Mouse (Mus musculus) testis, adult 2 months (tissue): ENCODE measurements around the gene Sqor. TPM values are rescaled to one million over a fixed set of nuclear protein-coding genes. Genes with fewer than 3 reads are reported as not detected.

Experiments used
- H3K27ac ChIP-seq: fragments of 200-500 bp; 2 replicates; pipeline ENCODE4 v1.5.1; 2012; ENCODE audit warnings: low read depth, low read length; ENCODE audit not compliant: control insufficient read depth, insufficient read depth
- H3K27me3 ChIP-seq: fragments of 200-500 bp; 2 replicates; pipeline ENCODE4 v1.6.1; 2012; ENCODE audit warnings: mild to moderate bottlenecking, low read length, moderate library complexity; ENCODE audit not compliant: control insufficient read depth, insufficient read depth
- H3K36me3 ChIP-seq: fragments of 200-500 bp; 2 replicates; pipeline ENCODE4 v1.6.1; 2012; ENCODE audit warnings: mild to moderate bottlenecking, low read length; ENCODE audit not compliant: control insufficient read depth, insufficient read depth
- H3K4me1 ChIP-seq: fragments of 200-500 bp; 2 replicates; pipeline ENCODE4 v1.6.1; 2012; ENCODE audit warnings: low read length; ENCODE audit not compliant: control insufficient read depth, insufficient read depth
- H3K4me3 ChIP-seq: fragments of 200-500 bp; 2 replicates; pipeline ENCODE4 v1.5.1; 2012; ENCODE audit warnings: low read depth, mild to moderate bottlenecking, low read length, moderate library complexity, mixed read lengths; ENCODE audit not compliant: control insufficient read depth
- CTCF ChIP-seq: fragments of 200-500 bp; IDR thresholded peaks from 2 replicates; pipeline ENCODE4 v1.5.1; 2012; ENCODE audit warnings: low read depth, mild to moderate bottlenecking, inconsistent platforms, low read length, moderate library complexity; ENCODE audit not compliant: control insufficient read depth, insufficient read depth, insufficient replicate concordance
- POLR2A ChIP-seq: fragments of 200-500 bp; IDR thresholded peaks from 2 replicates; pipeline ENCODE4 v1.6.1; 2012; ENCODE audit warnings: low read depth, mild to moderate bottlenecking, inconsistent platforms, low read length, moderate library complexity; ENCODE audit not compliant: control insufficient read depth
- polyA plus RNA-seq: library from polyadenylated mRNA; depleted of rRNA; stranded (reverse); fragments of >200 nt; gene quantifications from 2 replicates; pipeline ENCODE4 v1.2.3, GENCODE M21; 2012; rRNA removed

The Sqor gene
- polyA plus RNA-seq, result 324 and 336 TPM in 2 replicates

- no peaks in the 10 kb centered on the region for H3K27me3 ChIP-seq
- H3K27ac ChIP-seq, result no peak within 1 kb of the TSS
- TF ChIP-seq POLR2A, result 0 out of 2 replicates have a peak, but pooled peaks have one; percentile 39
- no peak for TF ChIP-seq CTCF
Measured at GRCm38 (mm10) chr2:122765071-122765793, at the start of gene Sqor. TSS of gene Sqor (plus strand) at chr2:122765237.

GRCm38 (mm10) chr2:122716301-122716842 lies 48.7 kb upstream of the Sqor start:
- no peak overlapping the region for H3K4me3 ChIP-seq
- H3K27me3 ChIP-seq, result no peaks in the 10 kb centered on the region
- H3K36me3 ChIP-seq, result no peaks in the 10 kb centered on the region
- H3K4me1 ChIP-seq, result no peaks in the 10 kb centered on the region
- H3K27ac ChIP-seq, result no peak overlapping the region
- TF ChIP-seq POLR2A (no peak), CTCF (no peak)

More at GRCm38 (mm10) chr2:122765071-122765793, at the start of gene Sqor:
- H3K4me1 ChIP-seq, result no peaks in the 10 kb centered on the region
- H3K4me3 ChIP-seq, result peak within 1 kb of the TSS; percentile 53
- H3K36me3 ChIP-seq, result no peaks in the 10 kb centered on the region

- H3K27ac ChIP-seq, result no peak overlapping the region
Measured at GRCm38 (mm10) chr2:122719232-122719631, 45.8 kb upstream of the Sqor start.

GRCm38 (mm10) chr2:122720564-122720963 lies 44.5 kb upstream of the Sqor start:
- H3K4me3 ChIP-seq, result no peak overlapping the region
- H3K27ac ChIP-seq, result no peak overlapping the region
- H3K4me1 ChIP-seq, result no peaks in the 10 kb centered on the region
- TF ChIP-seq POLR2A, result no peak
- TF ChIP-seq CTCF, result no peak
- no peaks in the 10 kb centered on the region for H3K36me3 ChIP-seq
- H3K27me3 ChIP-seq, result no peaks in the 10 kb centered on the region

More at GRCm38 (mm10) chr2:122719232-122719631, 45.8 kb upstream of the Sqor start:
- no peaks in the 10 kb centered on the region for H3K4me1 ChIP-seq
- H3K4me3 ChIP-seq, result no peak overlapping the region
- TF ChIP-seq CTCF, result no peak
- TF ChIP-seq POLR2A, result no peak
- no peaks in the 10 kb centered on the region for H3K27me3 ChIP-seq
- no peaks in the 10 kb centered on the region for H3K36me3 ChIP-seq

- Histone ChIP-seq H3K36me3 (no peaks in the 10 kb centered on the region), H3K27me3 (no peaks in the 10 kb centered on the region), H3K4me3 (no peak overlapping the region), H3K27ac (no peak overlapping the region), H3K4me1 (peaks cover 2% of the 10 kb centered on the region; the same call in 1 of the 2 replicates)
- no peak for TF ChIP-seq POLR2A
- peak; percentile 76; the same call in 1 of the 2 replicates for TF ChIP-seq CTCF
Measured at GRCm38 (mm10) chr2:122725604-122726003, 39.4 kb upstream of the Sqor start.

GRCm38 (mm10) chr2:122731456-122731855 lies 33.6 kb upstream of the Sqor start:
- TF ChIP-seq CTCF (no peak), POLR2A (no peak)
- no peaks in the 10 kb centered on the region for H3K36me3 ChIP-seq
- H3K4me1 ChIP-seq, result no peaks in the 10 kb centered on the region; the same call in 1 of the 2 replicates
- no peaks in the 10 kb centered on the region for H3K27me3 ChIP-seq
- H3K4me3 ChIP-seq, result no peak overlapping the region
- H3K27ac ChIP-seq, result no peak overlapping the region
